In the genomic region with DNA sequence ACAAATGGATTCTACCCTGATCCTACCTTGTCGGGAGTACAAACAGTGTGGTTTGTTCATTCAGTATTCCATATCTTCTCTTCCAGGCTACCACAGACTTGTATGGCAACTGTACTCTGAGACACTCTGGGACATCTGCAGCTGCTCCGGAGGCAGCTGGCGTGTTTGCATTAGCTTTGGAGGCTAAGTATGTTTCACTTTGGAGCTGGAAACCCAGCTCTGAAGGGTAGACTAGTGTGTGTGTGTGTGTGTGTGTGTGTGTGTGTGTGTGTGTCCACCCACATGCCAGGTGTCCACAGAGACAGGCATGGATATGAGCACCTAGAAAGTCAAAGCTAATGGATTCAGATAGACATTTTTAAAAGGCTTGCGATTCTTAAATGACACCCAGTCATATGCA, we compare ENCODE assay signal across 20 mouse cellular contexts.
A peak's percentile ranks its signal among the peaks of the same experiment; 100 is the strongest.
DNase-seq lines count a peak whose midpoint lies in the region; ATAC-seq and TF ChIP-seq lines count a peak whose summit lies in the region.
"Had no signal": no experiment of that assay in that cellular context is flagged by ENCODE, and none has a peak within 500 bp of the region (broad histone marks: within the 10 kb centered on the region; RNA-seq: fewer than 3 reads in every experiment).

No protein-coding gene starts in this region.

- H3K4me1 ChIP-seq in forebrain, postnatal 0 days (ENCODE audit: insufficient read depth), result no peaks in the 10 kb centered on the region
- H3K4me1 ChIP-seq in forebrain, embryonic 16.5 days (replicated peaks; ENCODE audit: control insufficient read depth, insufficient read depth, low read length), result no peaks in the 10 kb centered on the region
- H3K4me1 ChIP-seq: embryonic facial prominence, embryonic 12.5 days; forebrain, embryonic 12.5 days; heart, embryonic 13.5 days; hindbrain, embryonic 15.5 days had no signal

- H3K4me3 ChIP-seq in forebrain, postnatal 0 days (ENCODE audit: low read depth, low read length), result no peak overlapping the region
- H3K4me3 ChIP-seq in forebrain, embryonic 16.5 days (replicated peaks; ENCODE audit: low read length), result no peak overlapping the region
- H3K4me3 ChIP-seq in layer of hippocampus, adult 2 months, result no peak overlapping the region
- H3K4me3 ChIP-seq: embryonic facial prominence, embryonic 12.5 days; forebrain, embryonic 12.5 days; heart, embryonic 13.5 days; hindbrain, embryonic 15.5 days had no signal

- 84% methylated on average over 4 of the region's 4 CpGs for WGBS in forebrain, postnatal 0 days
- 90% methylated on average over 4 of the region's 4 CpGs for WGBS in forebrain, embryonic 16.5 days

- no peaks in the 10 kb centered on the region for H3K27me3 ChIP-seq in forebrain, postnatal 0 days (ENCODE audit: insufficient read depth, low read length)
- H3K27me3 ChIP-seq in forebrain, embryonic 16.5 days (replicated peaks; ENCODE audit: control insufficient read depth, insufficient read depth, low read length), result no peaks in the 10 kb centered on the region
- H3K27me3 ChIP-seq: embryonic facial prominence, embryonic 12.5 days; forebrain, embryonic 12.5 days; hindbrain, embryonic 15.5 days had no signal

- TF ChIP-seq CTCF in forebrain, postnatal 0 days (IDR thresholded peaks at IDR 0.05; ENCODE audit: low read depth), result no peak
- TF ChIP-seq CTCF in layer of hippocampus, adult 2 months (conservative IDR thresholded peaks at IDR 0.05), result no peak

- no peak overlapping the region for H3K4me2 ChIP-seq in forebrain, postnatal 0 days (ENCODE audit: low read depth)
- no peak overlapping the region for H3K4me2 ChIP-seq in forebrain, embryonic 16.5 days (ENCODE audit: low read length)
- H3K4me2 ChIP-seq: embryonic facial prominence, embryonic 12.5 days; forebrain, embryonic 12.5 days; heart, embryonic 13.5 days; hindbrain, embryonic 15.5 days had no signal

- no peak for DNase-seq in forebrain, postnatal 0 days
- peak; percentile 15 to 39 for DNase-seq in layer of hippocampus, adult 2 months (ENCODE audit: low spot score in 2 of 2)
- no peak for DNase-seq in layer of hippocampus, postnatal 36 days
- peak; percentile 26 for DNase-seq in right cerebral cortex, adult 18-20 months
- DNase-seq in right cerebral cortex, postnatal 4 days, result no peak
- DNase-seq in layer of hippocampus, postnatal 14 days (ENCODE audit: low spot score in 2 of 2), result peak; percentile 17 to 20
- DNase-seq in gastrocnemius, postnatal 4 days (ENCODE audit: low spot score in 2 of 2), result no peak
- DNase-seq: adrenal gland, postnatal 14 days; cerebellum, adult 8-10 months; cerebellum, postnatal 14 days; embryo, embryonic 11 days; gastrocnemius, postnatal 10 days; heart, postnatal 36 days had no signal

- 0 out of 2 replicates have a peak, but pooled peaks cover under 1% of the 10 kb centered on the region for H3K36me3 ChIP-seq in forebrain, postnatal 0 days (ENCODE audit: insufficient read depth)
- no peaks in the 10 kb centered on the region for H3K36me3 ChIP-seq in forebrain, embryonic 16.5 days (ENCODE audit: control insufficient read depth, insufficient read depth)
- H3K36me3 ChIP-seq: embryonic facial prominence, embryonic 12.5 days; forebrain, embryonic 12.5 days; heart, embryonic 13.5 days had no signal

- H3K9me3 ChIP-seq in forebrain, postnatal 0 days (ENCODE audit: low read length), result no peaks in the 10 kb centered on the region
- no peaks in the 10 kb centered on the region for H3K9me3 ChIP-seq in forebrain, embryonic 16.5 days (ENCODE audit: control insufficient read depth, low read length)
- H3K9me3 ChIP-seq: embryonic facial prominence, embryonic 12.5 days; forebrain, embryonic 12.5 days; heart, embryonic 13.5 days; hindbrain, embryonic 15.5 days had no signal

- ATAC-seq in forebrain, postnatal 0 days, result peak; percentile 23; the same call in 1 of the 2 replicates
- no peak for ATAC-seq in forebrain, embryonic 16.5 days
- ATAC-seq: activated CD4-positive, CD25-positive, alpha-beta regulatory T cell, adult 4 months; Patski had no signal

- no peak overlapping the region for H3K9ac ChIP-seq in forebrain, postnatal 0 days
- no peak overlapping the region for H3K9ac ChIP-seq in forebrain, embryonic 16.5 days (replicated peaks; ENCODE audit: low read depth, low read length)
- H3K9ac ChIP-seq: embryonic facial prominence, embryonic 12.5 days; forebrain, embryonic 12.5 days; heart, embryonic 13.5 days; hindbrain, embryonic 15.5 days had no signal

- no peak overlapping the region for H3K27ac ChIP-seq in forebrain, postnatal 0 days (ENCODE audit: low read depth, low read length)
- H3K27ac ChIP-seq in forebrain, embryonic 16.5 days (ENCODE audit: low read length), result no peak overlapping the region
- H3K27ac ChIP-seq in layer of hippocampus, adult 2 months, result no peak overlapping the region
- H3K27ac ChIP-seq: embryonic facial prominence, embryonic 12.5 days; forebrain, embryonic 12.5 days; heart, embryonic 13.5 days; hindbrain, embryonic 15.5 days had no signal

Comparison
In these comparisons a context has a peak if more than half of its experiments do, and no peak if none do; other contexts are left out.
1. DNase-seq: peak in layer of hippocampus, adult 2 months (2 of 2), right cerebral cortex, adult 18-20 months (single experiment) and layer of hippocampus, postnatal 14 days (2 of 2); none in forebrain, postnatal 0 days (single experiment), layer of hippocampus, postnatal 36 days (0 of 2), right cerebral cortex, postnatal 4 days (single experiment) and gastrocnemius, postnatal 4 days (0 of 2).